In genomic region chr8:90121935-90122334, GRCm38 (mm10) we compare ENCODE assay signal across 13 mouse cellular contexts.
"Had no signal": no experiment of that assay in that cellular context is flagged by ENCODE, and none has a peak within 500 bp of the region (broad histone marks: within the 10 kb centered on the region; RNA-seq: fewer than 3 reads in every experiment).

No protein-coding gene starts in this region.

- DNase-seq: gastrocnemius, postnatal 14 days; gastrocnemius, postnatal 36 days; heart, adult 11 months; heart, adult 2 months; heart, postnatal 14 days; heart, postnatal 36 days; kidney, adult 11 months; kidney, adult 2 months; kidney, adult 9 months; kidney, postnatal 25 days; kidney, postnatal 4 days; liver; liver, embryonic 13.5 days had no signal
